Mouse (Mus musculus) stomach, embryonic 14.5 days (tissue): Measurements from ENCODE around the gene Atp1a1. TPM values are rescaled to one million over a fixed set of nuclear protein-coding genes. Genes with fewer than 3 reads are reported as not detected.
A peak's percentile ranks its signal among the peaks of the same experiment; 100 is the strongest.

Experiments used
- ATAC-seq: fragments of 200-750 bp; cut with Nextera tagmentation; 2 replicates; pipeline ENCODE4 v1.8.0; 2017; ENCODE audit warnings: low read depth, moderate TSS enrichment; ENCODE audit not compliant: insufficient number of reproducible peaks, insufficient read depth, low FRiP score
- H3K27ac ChIP-seq: fragments of 300-500 bp; sonication (generic); 2 replicates; pipeline ENCODE4 v1.5.1; 2014; ENCODE audit warnings: mild to moderate bottlenecking, low read length, moderate library complexity, mixed read lengths
- H3K27me3 ChIP-seq: fragments of 300-500 bp; sonication (generic); 2 replicates; pipeline ENCODE4 v1.6.1; 2014; ENCODE audit warnings: low read length, control low read depth, mixed read lengths; ENCODE audit not compliant: control insufficient read depth, insufficient read depth
- H3K36me3 ChIP-seq: fragments of 300-500 bp; sonication (generic); 2 replicates; pipeline ENCODE4 v1.6.1; 2014; ENCODE audit warnings: mild to moderate bottlenecking, control low read depth, low read length, moderate library complexity, mixed read lengths; ENCODE audit not compliant: control insufficient read depth, insufficient read depth
- H3K4me1 ChIP-seq: fragments of 300-500 bp; sonication (generic); 2 replicates; pipeline ENCODE4 v1.6.1; 2014; ENCODE audit warnings: low read length, control low read depth, mixed read lengths; ENCODE audit not compliant: control insufficient read depth, insufficient read depth
- H3K4me2 ChIP-seq: fragments of 300-500 bp; sonication (generic); replicated peaks from 2 replicates; pipeline ENCODE4 v1.6.1; 2014; ENCODE audit warnings: low read depth, low read length, control low read depth
- H3K4me3 ChIP-seq: fragments of 300-500 bp; sonication (generic); 2 replicates; pipeline ENCODE4 v1.5.1; 2014; ENCODE audit warnings: low read depth, low read length, control low read depth
- H3K9ac ChIP-seq: fragments of 300-500 bp; sonication (generic); replicated peaks from 2 replicates; pipeline ENCODE4 v1.6.1; 2014; ENCODE audit warnings: low read depth, mild to moderate bottlenecking, control low read depth, low read length, moderate library complexity, mixed read lengths
- H3K9me3 ChIP-seq: fragments of 300-500 bp; sonication (generic); 2 replicates; pipeline ENCODE4 v1.6.1; 2016; ENCODE audit warnings: low read depth, low read length, control low read depth; ENCODE audit not compliant: control insufficient read depth
- WGBS: fragments of 180-500 bp; shearing (Covaris S2); extraction: QIAGEN DNeasy Blood & Tissue Kit; methylation state at CpG from one replicate; pipeline ENCODE4 v1.1.7; 2014; 5-methylcytosine and 5-hydroxymethylcytosine counted together
- polyA plus RNA-seq: library from polyadenylated mRNA; unstranded; fragments of >200 nt; fragmentation: Nextera tagmentation; extraction: Ambion mirVana; gene quantifications from 2 replicates; pipeline ENCODE4 v1.2.1, GENCODE M21; 2014

The Atp1a1 gene
- polyA plus RNA-seq, 1 experiment from 2014 or later, result 167 TPM

GRCm38 (mm10) chr3:101562510-101563209 lies 41.8 kb downstream of the Atp1a1 start:
- peak; percentile 59; the same call in 1 of the 2 replicates for ATAC-seq
- WGBS, result 40% methylated on average over 10 of the region's 10 CpGs

GRCm38 (mm10) chr3:101561948-101562347 lies 42.5 kb downstream of the Atp1a1 start:
- no peaks in the 10 kb centered on the region for H3K36me3 ChIP-seq
- no peak overlapping the region for H3K4me2 ChIP-seq
- WGBS, result 65% methylated on average over 5 of the region's 5 CpGs
- peak overlapping the region; percentile 44 for H3K27ac ChIP-seq
- peaks cover 10% of the 10 kb centered on the region for H3K4me1 ChIP-seq
- 0 out of 2 replicates have a peak, but pooled peaks have one; percentile 74 for ATAC-seq
- no peak overlapping the region for H3K9ac ChIP-seq
- H3K4me3 ChIP-seq, result no peak overlapping the region
- H3K27me3 ChIP-seq, result no peaks in the 10 kb centered on the region
- H3K9me3 ChIP-seq, result no peaks in the 10 kb centered on the region

More at GRCm38 (mm10) chr3:101562510-101563209, 41.8 kb downstream of the Atp1a1 start:
- peaks cover 10% of the 10 kb centered on the region for H3K4me1 ChIP-seq
- peak overlapping the region; percentile 44; the same call in 1 of the 2 replicates for H3K27ac ChIP-seq
- no peak overlapping the region for H3K4me3 ChIP-seq
- no peak overlapping the region for H3K4me2 ChIP-seq
- no peak overlapping the region for H3K9ac ChIP-seq
- H3K9me3 ChIP-seq, result no peaks in the 10 kb centered on the region
- no peaks in the 10 kb centered on the region for H3K36me3 ChIP-seq
- H3K27me3 ChIP-seq, result no peaks in the 10 kb centered on the region

- Histone ChIP-seq H3K27ac (peak overlapping the region; percentile 15; the same call in 1 of the 2 replicates), H3K4me3 (no peak overlapping the region), H3K9me3 (no peaks in the 10 kb centered on the region), H3K4me1 (peaks cover 10% of the 10 kb centered on the region), H3K27me3 (no peaks in the 10 kb centered on the region), H3K9ac (no peak overlapping the region), H3K4me2 (no peak overlapping the region), H3K36me3 (no peaks in the 10 kb centered on the region)
- 73% methylated on average over 9 of the region's 9 CpGs for WGBS
- ATAC-seq, result no peak
Observed at GRCm38 (mm10) chr3:101560841-101561522, 43.5 kb downstream of the Atp1a1 start.

GRCm38 (mm10) chr3:101556712-101557111 lies 47.8 kb downstream of the Atp1a1 start:
- 81% methylated on average over 2 of the region's 2 CpGs for WGBS
- ATAC-seq, result no peak
- Histone ChIP-seq H3K4me1 (no peaks in the 10 kb centered on the region), H3K9me3 (no peaks in the 10 kb centered on the region), H3K27me3 (no peaks in the 10 kb centered on the region), H3K27ac (no peak overlapping the region), H3K4me3 (no peak overlapping the region), H3K4me2 (no peak overlapping the region), H3K9ac (no peak overlapping the region), H3K36me3 (no peaks in the 10 kb centered on the region)

DNA sequence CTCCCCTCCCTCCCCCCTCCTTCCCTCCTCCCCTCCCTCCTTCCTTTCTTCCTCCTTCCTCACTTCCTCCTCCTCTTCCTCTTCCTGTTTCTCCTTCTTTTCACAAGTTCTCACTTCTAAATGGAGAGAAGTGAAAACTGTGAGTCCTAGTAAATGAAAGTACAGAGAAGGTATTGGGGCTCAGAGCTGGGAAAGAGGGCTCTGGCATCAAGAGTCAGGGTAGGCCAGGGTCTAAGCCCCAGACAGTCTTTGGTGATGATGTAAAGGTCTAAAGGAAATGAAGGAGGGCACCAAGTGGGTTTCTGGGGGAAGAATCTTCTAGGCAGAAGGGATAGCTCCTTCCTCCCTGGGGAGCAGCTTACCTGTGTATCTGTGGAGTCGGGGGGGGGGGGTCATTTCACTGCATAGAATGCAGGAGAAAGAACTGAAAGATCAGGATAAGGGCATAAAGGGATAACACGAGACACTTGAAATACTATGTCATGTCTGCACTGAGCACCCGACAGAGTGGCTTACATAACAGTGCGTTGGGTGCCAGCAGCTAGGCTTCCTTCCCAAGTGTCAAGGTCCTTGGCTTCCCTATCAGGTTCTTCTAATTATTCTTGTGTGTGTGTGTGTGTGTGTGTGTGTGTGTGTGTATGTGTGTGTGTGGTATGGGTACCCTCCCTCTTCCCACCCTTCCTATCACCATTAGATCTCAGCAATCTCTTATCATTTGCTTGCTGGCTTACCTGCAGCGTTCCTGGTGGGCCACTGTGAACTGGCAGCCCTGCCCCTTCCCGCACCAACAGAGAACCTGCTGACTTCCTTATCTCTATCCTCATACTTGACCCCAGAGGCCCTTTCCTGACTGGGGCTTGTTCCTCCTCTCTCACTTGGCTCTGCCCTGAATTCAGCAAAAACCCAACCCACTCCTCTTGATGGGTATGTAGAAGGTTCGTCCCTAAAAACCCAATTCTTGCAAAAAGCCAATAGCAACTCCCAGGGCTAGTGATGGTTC lies 51.6 kb downstream of the Atp1a1 start:
- Histone ChIP-seq H3K27ac (no peak overlapping the region), H3K4me3 (no peak overlapping the region), H3K9ac (no peak overlapping the region), H3K27me3 (no peaks in the 10 kb centered on the region), H3K4me2 (no peak overlapping the region), H3K9me3 (no peaks in the 10 kb centered on the region), H3K36me3 (no peaks in the 10 kb centered on the region), H3K4me1 (no peaks in the 10 kb centered on the region)
- 0 out of 2 replicates have a peak, but pooled peaks have one; percentile 15 for ATAC-seq
- WGBS, result 75% methylated on average over 7 of the region's 7 CpGs

- no peak overlapping the region for H3K9ac ChIP-seq
- WGBS, result 70% methylated on average over 26 of the region's 26 CpGs
- H3K4me1 ChIP-seq, result no peaks in the 10 kb centered on the region
- H3K27me3 ChIP-seq, result no peaks in the 10 kb centered on the region
- H3K36me3 ChIP-seq, result no peaks in the 10 kb centered on the region
- no peak overlapping the region for H3K4me2 ChIP-seq
- H3K4me3 ChIP-seq, result no peak overlapping the region
- no peak overlapping the region for H3K27ac ChIP-seq
- peak; percentile 87 for ATAC-seq
- H3K9me3 ChIP-seq, result no peaks in the 10 kb centered on the region
Observed at GRCm38 (mm10) chr3:101551457-101552230, 52.8 kb downstream of the Atp1a1 start.

GRCm38 (mm10) chr3:101549749-101550148 lies 54.7 kb downstream of the Atp1a1 start:
- WGBS, result 75% methylated on average over 5 of the region's 5 CpGs
- H3K4me1 ChIP-seq, result no peaks in the 10 kb centered on the region
- ATAC-seq, result no peak
- H3K4me2 ChIP-seq, result no peak overlapping the region
- no peak overlapping the region for H3K27ac ChIP-seq
- no peaks in the 10 kb centered on the region for H3K36me3 ChIP-seq
- H3K9ac ChIP-seq, result no peak overlapping the region
- no peak overlapping the region for H3K4me3 ChIP-seq
- no peaks in the 10 kb centered on the region for H3K27me3 ChIP-seq
- H3K9me3 ChIP-seq, result no peaks in the 10 kb centered on the region
